Mouse (Mus musculus) brown adipose tissue, adult 24 weeks (tissue): Measurements from ENCODE around the gene Zfp697. TPM values are rescaled to one million over a fixed set of nuclear protein-coding genes. Genes with fewer than 3 reads are reported as not detected.
"Not testable (repeated sequence)": the region's sequence is repeated elsewhere in the genome, so short reads cannot be mapped to it uniquely, and the experiment has no call there.

ENCODE experiments used
- H3K27ac ChIP-seq: fragments of 200-500 bp; replicated peaks from 2 replicates; pipeline ENCODE4 v1.5.1; 2012; ENCODE audit warnings: low read depth, mild to moderate bottlenecking, low read length
- H3K4me1 ChIP-seq: fragments of 200-500 bp; 2 replicates; pipeline ENCODE4 v1.6.1; 2012; ENCODE audit warnings: low read length, mixed read lengths; ENCODE audit not compliant: control insufficient read depth, insufficient read depth, insufficient read length
- H3K4me3 ChIP-seq: fragments of 200-500 bp; 2 replicates; pipeline ENCODE4 v1.5.1; 2012; ENCODE audit warnings: low read depth, mild to moderate bottlenecking, low read length, moderate library complexity; ENCODE audit not compliant: insufficient read depth
- polyA plus RNA-seq: library from polyadenylated mRNA; stranded (reverse); fragments of >200 nt; gene quantifications from 2 replicates; pipeline ENCODE4 v1.2.4, GENCODE M21; 2012; ENCODE audit not compliant: missing spikeins, insufficient read depth, insufficient read length

Zfp697 gene
- polyA plus RNA-seq, 1 experiment, result 3.3 TPM

DNA sequence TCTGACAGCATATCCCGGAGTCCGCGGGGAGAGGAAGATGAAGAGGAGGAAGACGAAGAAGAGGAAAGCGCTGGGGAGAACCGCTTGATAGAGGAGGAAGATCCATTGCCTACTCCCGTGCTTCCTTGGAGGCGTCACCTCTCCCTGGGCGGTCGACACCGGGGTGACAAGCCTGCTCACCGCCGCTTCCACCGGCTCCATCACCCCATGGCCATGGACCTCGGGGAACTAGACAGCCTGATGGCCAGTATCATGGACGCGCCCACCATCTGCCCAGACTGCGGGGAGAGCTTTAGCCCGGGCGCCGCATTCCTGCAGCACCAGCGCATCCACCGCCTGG lies 45.0 kb downstream of the Zfp697 start:
- Histone ChIP-seq H3K4me1 (peaks cover 4% of the 10 kb centered on the region; the same call in 1 of the 2 replicates), H3K27ac (no peak overlapping the region), H3K4me3 (peak overlapping the region; percentile 78)

GRCm38 (mm10) chr3:98427600-98428448 lies 45.6 kb downstream of the Zfp697 start:
- Histone ChIP-seq H3K4me3 (peak overlapping the region; percentile 78), H3K27ac (no peak overlapping the region), H3K4me1 (peaks cover 4% of the 10 kb centered on the region; the same call in 1 of the 2 replicates)

- peak overlapping the region; percentile 78 for H3K4me3 ChIP-seq
- H3K4me1 ChIP-seq, result peaks cover 4% of the 10 kb centered on the region; the same call in 1 of the 2 replicates
- no peak overlapping the region for H3K27ac ChIP-seq
These were observed 46.2 kb downstream of the Zfp697 start for GRCm38 (mm10) chr3:98428449-98428775.

DNA sequence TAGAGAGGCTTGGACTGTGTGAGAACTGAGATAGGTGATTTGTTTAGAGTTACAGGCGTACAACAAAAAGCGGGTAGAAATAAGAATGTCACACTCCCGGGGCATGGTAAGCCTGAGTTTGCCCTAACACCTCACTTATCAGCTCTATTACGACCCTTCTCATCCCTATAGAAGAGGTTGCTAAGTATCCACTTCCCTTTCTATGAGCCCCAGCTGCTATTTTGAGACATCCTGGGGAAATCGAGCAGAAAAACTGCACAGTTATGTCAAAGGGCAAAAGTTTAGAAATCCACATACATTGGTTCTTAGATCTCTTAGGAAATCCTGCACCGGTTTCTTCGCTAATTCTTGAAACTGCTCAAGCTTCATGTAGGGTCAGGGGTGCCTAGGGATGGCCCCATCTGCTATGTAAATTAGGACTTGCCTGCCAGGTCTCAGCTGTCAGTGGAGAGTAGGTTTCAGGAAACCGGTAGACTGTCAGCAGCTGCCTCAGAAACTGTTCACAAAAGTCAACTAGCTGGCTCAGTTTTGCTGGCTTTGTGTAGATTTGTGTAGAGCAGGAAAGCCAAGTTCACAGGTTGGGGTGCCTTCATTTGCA lies 46.8 kb downstream of the Zfp697 start:
- peak overlapping the region; percentile 78; the same call in 1 of the 2 replicates for H3K4me3 ChIP-seq
- peaks cover 4% of the 10 kb centered on the region; the same call in 1 of the 2 replicates for H3K4me1 ChIP-seq

DNA sequence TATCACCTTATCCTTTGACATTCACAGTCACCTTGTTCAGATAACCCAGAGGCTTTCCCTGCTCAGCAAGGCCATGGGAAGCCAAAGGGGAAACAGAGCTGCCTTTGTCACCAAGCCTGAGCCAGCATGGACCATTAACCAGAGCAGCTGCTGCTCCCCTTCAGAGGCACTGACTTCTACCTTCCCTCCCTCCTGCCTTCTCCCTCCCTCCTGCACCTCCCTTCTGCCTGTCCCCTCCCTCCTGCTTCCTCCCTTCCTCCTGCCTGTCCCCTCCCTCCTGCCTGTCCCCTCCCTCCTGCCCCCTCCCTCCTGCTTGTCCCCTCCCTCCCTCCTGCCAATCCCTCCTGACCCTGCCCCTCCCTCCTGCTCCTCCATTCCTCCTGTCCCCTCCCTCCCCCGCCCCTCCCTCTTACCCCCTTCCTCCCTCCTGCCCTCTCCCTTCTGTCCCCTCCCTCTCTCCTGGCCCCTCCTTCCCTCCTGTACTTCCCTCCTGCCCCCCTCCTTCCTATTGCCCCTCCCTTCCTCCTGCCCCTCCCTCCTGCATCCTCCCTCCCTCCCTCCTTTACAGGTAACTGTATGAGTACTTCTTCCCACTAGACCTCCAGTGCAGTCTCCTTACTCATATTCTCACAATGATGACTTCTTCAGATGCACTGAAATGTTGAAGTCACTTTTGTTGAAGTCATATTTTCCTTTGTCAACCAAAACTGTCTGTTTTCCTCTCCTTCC lies 52.0 kb downstream of the Zfp697 start:
- Histone ChIP-seq H3K4me1 (no peaks in the 10 kb centered on the region), H3K4me3 (no peak overlapping the region), H3K27ac (no peak overlapping the region)

More for the DNA sequence above, 46.8 kb downstream of the Zfp697 start:
- no peak overlapping the region for H3K27ac ChIP-seq

GRCm38 (mm10) chr3:98435030-98435429 lies 52.8 kb downstream of the Zfp697 start:
- H3K27ac ChIP-seq, result no peak overlapping the region
- H3K4me3 ChIP-seq, result no peak overlapping the region
- H3K4me1 ChIP-seq, result no peaks in the 10 kb centered on the region

DNA sequence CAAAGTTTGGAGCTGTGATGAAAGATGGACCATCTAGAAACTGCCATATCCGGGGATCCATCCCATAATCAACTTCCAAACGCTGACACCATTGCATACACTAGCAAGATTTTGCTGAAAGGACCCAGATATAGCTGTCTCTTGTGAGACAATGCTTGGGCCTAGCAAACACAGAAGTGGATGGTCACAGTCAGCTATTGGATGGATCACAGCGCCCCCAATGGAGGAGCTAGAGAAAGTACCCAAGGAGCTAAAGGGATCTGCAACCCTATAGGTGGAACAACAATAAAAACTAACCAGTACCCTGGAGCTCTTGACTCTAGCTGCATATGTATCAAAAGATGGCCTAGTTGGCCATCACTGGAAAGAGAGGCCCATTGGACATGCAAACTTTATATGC lies 60.0 kb downstream of the Zfp697 start:
- not testable (repeated sequence) for H3K4me3 ChIP-seq, H3K4me1 ChIP-seq, H3K27ac ChIP-seq

DNA sequence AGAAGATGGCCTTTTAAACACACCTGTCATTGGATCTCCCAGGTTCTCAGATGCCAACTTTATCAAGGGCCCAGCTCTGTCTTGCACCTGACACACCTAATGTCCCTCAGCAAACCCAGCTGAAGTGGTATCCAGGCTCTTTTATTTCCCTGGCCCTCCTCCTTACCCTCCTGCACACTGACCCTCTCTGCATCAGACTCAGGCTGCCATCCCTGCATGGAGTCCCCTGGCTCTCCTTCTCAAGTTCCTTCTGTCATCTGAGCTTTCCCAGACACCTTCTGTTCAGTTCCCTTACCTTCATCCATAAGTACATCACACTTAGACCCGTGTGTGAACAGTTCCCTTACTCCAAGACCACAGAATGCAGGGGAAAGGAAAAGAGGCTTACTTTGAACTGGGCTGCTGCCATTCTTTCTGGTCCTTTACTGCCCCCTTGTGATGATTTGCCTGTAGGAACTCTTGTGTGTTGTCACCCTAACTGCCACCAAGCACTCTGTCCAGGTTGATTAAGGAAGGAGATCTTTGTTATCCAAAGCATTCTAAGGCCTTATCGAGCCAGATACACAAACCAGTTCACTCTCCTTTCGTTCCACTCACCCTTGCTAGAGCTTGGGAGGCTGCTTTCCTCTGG lies 61.0 kb downstream of the Zfp697 start:
- not testable (repeated sequence) for H3K4me3 ChIP-seq, H3K27ac ChIP-seq, H3K4me1 ChIP-seq

DNA sequence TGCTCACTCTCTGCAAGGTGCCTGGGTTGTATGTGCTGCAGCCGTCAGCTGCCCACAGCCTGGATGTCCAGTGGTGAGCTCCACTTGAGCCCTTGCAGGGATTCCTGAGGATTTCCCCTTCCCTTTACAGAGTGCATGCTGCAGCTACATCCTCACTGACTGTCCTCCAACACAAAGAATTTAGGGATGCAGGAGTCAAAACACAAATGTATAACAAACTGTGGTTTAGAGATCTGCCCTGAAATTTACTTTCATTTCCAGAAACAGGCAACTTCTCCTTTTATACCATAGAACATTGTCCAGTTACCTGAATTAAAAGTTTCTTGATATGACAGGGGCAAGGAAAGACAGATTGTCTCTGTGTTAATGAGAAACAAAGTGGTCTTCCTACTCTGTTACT lies 61.7 kb downstream of the Zfp697 start:
- not testable (repeated sequence) for H3K4me1 ChIP-seq, H3K27ac ChIP-seq

GRCm38 (mm10) chr3:98453786-98454185 lies 71.5 kb downstream of the Zfp697 start:
- H3K4me1 ChIP-seq, H3K27ac ChIP-seq, H3K4me3 ChIP-seq: not testable (repeated sequence)

More for the DNA sequence above, 61.7 kb downstream of the Zfp697 start:
- not testable (repeated sequence) for H3K4me3 ChIP-seq

- H3K4me1 ChIP-seq, H3K4me3 ChIP-seq, H3K27ac ChIP-seq: not testable (repeated sequence)
These were observed 74.8 kb downstream of the Zfp697 start, which contains the start of gene Gm4450 for GRCm38 (mm10) chr3:98457026-98457425. Gm4450 (minus strand) TSS chr3:98457126.

GRCm38 (mm10) chr3:98469323-98469722 lies 87.1 kb downstream of the Zfp697 start:
- H3K4me3 ChIP-seq, H3K27ac ChIP-seq: not testable (repeated sequence)

DNA sequence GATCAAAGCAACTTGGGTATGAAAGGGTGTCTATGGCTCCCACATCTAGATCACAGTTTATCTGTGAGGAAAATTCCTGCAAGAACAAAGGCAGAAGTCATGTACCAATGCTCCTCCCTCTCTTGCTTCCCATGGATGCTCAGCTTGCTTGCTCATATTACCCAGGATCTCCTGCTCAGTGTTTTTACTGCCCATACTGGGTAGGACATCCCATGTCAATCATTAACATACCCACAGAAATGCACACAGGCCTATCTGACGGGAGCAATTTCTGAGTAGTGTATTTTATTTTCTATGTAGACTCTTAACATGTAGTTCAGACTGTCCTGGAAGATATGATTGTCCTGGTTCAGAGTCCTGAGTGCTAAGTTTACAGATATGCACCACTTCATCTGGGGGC lies 88.8 kb downstream of the Zfp697 start:
- not testable (repeated sequence) for H3K4me1 ChIP-seq

More at GRCm38 (mm10) chr3:98469323-98469722, 87.1 kb downstream of the Zfp697 start:
- not testable (repeated sequence) for H3K4me1 ChIP-seq

DNA sequence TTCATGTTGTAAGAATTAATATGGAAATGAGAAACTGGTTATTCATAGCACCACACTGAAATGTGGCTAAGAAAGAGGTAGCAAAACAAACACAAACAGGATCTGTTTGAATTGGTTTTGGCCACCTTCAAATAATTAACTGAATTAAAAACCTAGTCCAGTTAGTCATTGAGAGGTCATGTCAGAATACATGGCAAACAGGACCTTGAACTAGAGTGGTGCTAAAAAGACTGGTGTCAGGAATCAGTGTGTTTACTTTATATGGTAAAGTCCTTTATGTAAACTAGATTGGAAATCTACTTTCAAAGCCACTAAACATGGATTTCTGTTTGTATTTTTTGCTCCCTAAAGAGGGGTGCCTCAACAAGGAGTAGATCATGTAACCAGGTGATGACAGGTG lies 89.2 kb downstream of the Zfp697 start:
- not testable (repeated sequence) for H3K27ac ChIP-seq, H3K4me1 ChIP-seq, H3K4me3 ChIP-seq

More for the DNA sequence above, 88.8 kb downstream of the Zfp697 start:
- not testable (repeated sequence) for H3K4me3 ChIP-seq, H3K27ac ChIP-seq

DNA sequence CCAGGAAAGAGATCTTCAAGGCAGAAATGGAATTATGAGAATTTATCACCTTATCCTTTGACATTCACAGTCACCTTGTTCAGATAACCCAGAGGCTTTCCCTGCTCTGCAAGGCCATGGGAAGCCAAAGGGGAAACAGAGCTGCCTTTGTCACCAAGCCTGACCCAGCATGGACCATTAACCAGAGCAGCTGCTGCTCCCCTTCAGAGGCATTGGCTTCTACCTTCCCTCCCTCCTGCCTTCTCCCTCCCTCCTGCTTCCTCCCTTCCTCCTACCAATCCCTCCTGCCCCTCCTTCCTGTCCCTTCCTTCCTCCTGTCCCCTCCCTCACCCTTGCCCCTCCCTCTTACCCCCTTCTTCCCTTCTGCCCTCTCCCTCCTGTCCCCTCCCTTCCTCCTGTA lies 111.9 kb downstream of the Zfp697 start:
- H3K4me1 ChIP-seq, H3K27ac ChIP-seq, H3K4me3 ChIP-seq: not testable (repeated sequence)
